Comparison of ENCODE assay signal across 12 mouse cellular contexts in genomic region chr14:124195806-124196205, GRCm38 (mm10).
A peak's percentile ranks its signal among the peaks of the same experiment; 100 is the strongest.
DNase-seq lines count a peak whose midpoint lies in the region; ATAC-seq and TF ChIP-seq lines count a peak whose summit lies in the region.
"Had no signal": no experiment of that assay in that cellular context is flagged by ENCODE, and none has a peak within 500 bp of the region (broad histone marks: within the 10 kb centered on the region; RNA-seq: fewer than 3 reads in every experiment).

No protein-coding gene starts in this region.

- peak; percentile 44 to 70 for DNase-seq in cerebellum, adult 2 months
- peak; percentile 35 to 73 for DNase-seq in layer of hippocampus, adult 18-20 months (ENCODE audit: low spot score in 2 of 2)
- DNase-seq in retina, embryonic 14.5 days (ENCODE audit: low spot score): peak; percentile 50
- no peak for DNase-seq in gastrocnemius, adult 8-10 months (ENCODE audit: low spot score in 2 of 2)
- no peak for DNase-seq in natural killer cell, adult 2 months (ENCODE audit: low spot score in 2 of 2)
- DNase-seq in kidney, postnatal 14 days: no peak
- DNase-seq: adrenal gland, adult 8-10 months; lung, postnatal 14 days had no signal

- H3K4me1 ChIP-seq in intestine, postnatal 0 days (replicated peaks; ENCODE audit: control insufficient read depth, insufficient read depth, low read length): no peaks in the 10 kb centered on the region
- H3K4me1 ChIP-seq in intestine, embryonic 16.5 days (ENCODE audit: control insufficient read depth, insufficient read depth, low read length): no peaks in the 10 kb centered on the region
- H3K4me1 ChIP-seq in cerebellum, adult 2 months (ENCODE audit: control insufficient read depth, insufficient read depth, low read length): no peaks in the 10 kb centered on the region; the same call in 1 of the 2 replicates

- no peak overlapping the region for H3K27ac ChIP-seq in intestine, postnatal 0 days (ENCODE audit: low read depth, low read length)
- H3K27ac ChIP-seq in intestine, embryonic 16.5 days (ENCODE audit: low read length): no peak overlapping the region
- H3K27ac ChIP-seq in cerebellum, adult 2 months (ENCODE audit: insufficient read depth, low read length): no peak overlapping the region
- H3K27ac ChIP-seq: heart, embryonic 15.5 days had no signal

- ATAC-seq in intestine, postnatal 0 days: no peak
- no peak for ATAC-seq in intestine, embryonic 16.5 days

- TF ChIP-seq POLR2A in cerebellum, adult 2 months (IDR thresholded peaks at IDR 0.05; ENCODE audit: borderline replicate concordance, insufficient read depth, low read length): no peak

- H3K27me3 ChIP-seq in intestine, postnatal 0 days (replicated peaks; ENCODE audit: control insufficient read depth, insufficient read depth, low read length): peaks cover 17% of the 10 kb centered on the region
- H3K27me3 ChIP-seq in intestine, embryonic 16.5 days (replicated peaks; ENCODE audit: control insufficient read depth, insufficient read depth, low read length): peaks cover 14% of the 10 kb centered on the region; the same call in 1 of the 2 replicates
- H3K27me3 ChIP-seq in cerebellum, adult 2 months (ENCODE audit: control insufficient read depth, insufficient read depth, low read length): no peaks in the 10 kb centered on the region

- H3K9me3 ChIP-seq in intestine, postnatal 0 days (ENCODE audit: control insufficient read depth): no peaks in the 10 kb centered on the region
- no peaks in the 10 kb centered on the region for H3K9me3 ChIP-seq in intestine, embryonic 16.5 days (ENCODE audit: control insufficient read depth, low read length)
- H3K9me3 ChIP-seq: heart, embryonic 15.5 days had no signal

- no peak overlapping the region for H3K4me3 ChIP-seq in intestine, postnatal 0 days (ENCODE audit: low read depth, low read length)
- no peak overlapping the region for H3K4me3 ChIP-seq in intestine, embryonic 16.5 days (ENCODE audit: low read length)
- no peak overlapping the region for H3K4me3 ChIP-seq in cerebellum, adult 2 months (replicated peaks; ENCODE audit: insufficient read depth, low read depth, low read length)
- H3K4me3 ChIP-seq: erythroblast, embryonic 14.5 days; heart, embryonic 15.5 days had no signal

- no peak overlapping the region for H3K4me2 ChIP-seq in intestine, postnatal 0 days (replicated peaks; ENCODE audit: low read depth)
- no peak overlapping the region for H3K4me2 ChIP-seq in intestine, embryonic 16.5 days (ENCODE audit: low read depth, low read length)
- H3K4me2 ChIP-seq: heart, embryonic 15.5 days had no signal

- TF ChIP-seq CTCF in intestine, postnatal 0 days (IDR thresholded peaks at IDR 0.05; ENCODE audit: low read depth): peak; percentile 25
- peak; percentile 14; the same call in 1 of the 2 replicates for TF ChIP-seq CTCF in cerebellum, adult 2 months (IDR thresholded peaks at IDR 0.05; ENCODE audit: borderline replicate concordance, insufficient read depth, low read depth, low read length)

- H3K9ac ChIP-seq in intestine, postnatal 0 days (ENCODE audit: low read depth, low read length): no peak overlapping the region
- no peak overlapping the region for H3K9ac ChIP-seq in intestine, embryonic 16.5 days (ENCODE audit: low read depth, low read length)
- H3K9ac ChIP-seq: heart, embryonic 15.5 days had no signal

- no peaks in the 10 kb centered on the region for H3K36me3 ChIP-seq in intestine, postnatal 0 days (ENCODE audit: control insufficient read depth, insufficient read depth)
- H3K36me3 ChIP-seq in intestine, embryonic 16.5 days (ENCODE audit: control insufficient read depth, insufficient read depth, low read length): no peaks in the 10 kb centered on the region
- H3K36me3 ChIP-seq: heart, embryonic 15.5 days had no signal

- 14% methylated on average over 7 of the region's 7 CpGs for WGBS in intestine, postnatal 0 days
- WGBS in intestine, embryonic 16.5 days: 16% methylated on average over 7 of the region's 7 CpGs
- 2% methylated on average over 7 of the region's 7 CpGs for WGBS in cerebellum, adult 2 months

Comparison
In these comparisons a context has a peak if more than half of its experiments do, and no peak if none do; other contexts are left out.
1. DNase-seq: peak in cerebellum, adult 2 months (2 of 2), layer of hippocampus, adult 18-20 months (2 of 2) and retina, embryonic 14.5 days (single experiment); none in gastrocnemius, adult 8-10 months (0 of 2), natural killer cell, adult 2 months (0 of 2) and kidney, postnatal 14 days (single experiment).